Mouse (Mus musculus) layer of hippocampus, postnatal 10 days (tissue): ENCODE measurements around the gene Actr5. TPM values are rescaled to one million over a fixed set of nuclear protein-coding genes. Genes with fewer than 3 reads are reported as not detected.

Experiments
- DNase-seq, 2 experiments: peaks; one replicate each; pipeline ENCODE4 v3.0.0; 2021; ENCODE audit warnings: low spot score in 2 of 2
- total RNA-seq, 2 experiments: library from RNA; stranded (reverse); gene quantifications; 2 replicates each; pipeline ENCODE4 v1.2.3; 2021

Actr5 gene
- total RNA-seq, 2 experiments from 2014 or later: 10.3 to 11.9 TPM

GRCm38 (mm10) chr2:158666071-158666800 lies 41.5 kb downstream of the Actr5 start:
- DNase-seq: no peak

GRCm38 (mm10) chr2:158667022-158667670 lies 42.5 kb downstream of the Actr5 start:
- peak; percentile 73 to 78 for DNase-seq

GRCm38 (mm10) chr2:158667671-158668432 lies 43.2 kb downstream of the Actr5 start:
- peak; percentile 66 to 76 for DNase-seq

DNA sequence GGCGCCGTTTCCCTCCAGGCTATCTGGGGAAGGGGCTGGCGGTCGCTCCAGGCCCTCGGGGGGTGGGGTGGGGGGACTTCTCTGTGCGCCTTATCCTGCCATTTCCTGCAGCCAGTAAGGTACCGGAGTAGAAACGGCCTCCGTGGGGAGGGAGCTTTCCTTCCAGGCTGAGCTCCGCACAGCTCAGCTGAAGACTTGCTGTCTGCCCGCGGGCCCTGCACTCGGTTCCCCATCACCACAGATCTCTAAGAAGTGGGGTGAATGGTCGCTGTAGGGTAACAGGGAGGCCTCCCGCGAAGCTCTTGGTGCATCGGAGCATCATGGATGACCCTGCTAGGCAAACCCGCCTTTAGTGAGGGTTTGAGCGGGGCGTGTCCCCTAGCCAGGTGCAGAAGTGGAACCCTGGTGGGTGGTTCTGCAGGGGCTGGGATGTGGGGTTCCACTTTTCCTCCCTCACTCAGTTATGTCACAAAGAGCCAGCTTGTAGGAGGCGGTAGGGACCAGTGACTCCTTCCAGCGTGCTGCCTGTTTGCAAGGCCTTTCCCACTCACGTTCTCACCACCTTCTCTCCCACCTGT lies 43.8 kb downstream of the Actr5 start:
- peak in 1 of 2 experiments; percentile 52 for DNase-seq

DNA sequence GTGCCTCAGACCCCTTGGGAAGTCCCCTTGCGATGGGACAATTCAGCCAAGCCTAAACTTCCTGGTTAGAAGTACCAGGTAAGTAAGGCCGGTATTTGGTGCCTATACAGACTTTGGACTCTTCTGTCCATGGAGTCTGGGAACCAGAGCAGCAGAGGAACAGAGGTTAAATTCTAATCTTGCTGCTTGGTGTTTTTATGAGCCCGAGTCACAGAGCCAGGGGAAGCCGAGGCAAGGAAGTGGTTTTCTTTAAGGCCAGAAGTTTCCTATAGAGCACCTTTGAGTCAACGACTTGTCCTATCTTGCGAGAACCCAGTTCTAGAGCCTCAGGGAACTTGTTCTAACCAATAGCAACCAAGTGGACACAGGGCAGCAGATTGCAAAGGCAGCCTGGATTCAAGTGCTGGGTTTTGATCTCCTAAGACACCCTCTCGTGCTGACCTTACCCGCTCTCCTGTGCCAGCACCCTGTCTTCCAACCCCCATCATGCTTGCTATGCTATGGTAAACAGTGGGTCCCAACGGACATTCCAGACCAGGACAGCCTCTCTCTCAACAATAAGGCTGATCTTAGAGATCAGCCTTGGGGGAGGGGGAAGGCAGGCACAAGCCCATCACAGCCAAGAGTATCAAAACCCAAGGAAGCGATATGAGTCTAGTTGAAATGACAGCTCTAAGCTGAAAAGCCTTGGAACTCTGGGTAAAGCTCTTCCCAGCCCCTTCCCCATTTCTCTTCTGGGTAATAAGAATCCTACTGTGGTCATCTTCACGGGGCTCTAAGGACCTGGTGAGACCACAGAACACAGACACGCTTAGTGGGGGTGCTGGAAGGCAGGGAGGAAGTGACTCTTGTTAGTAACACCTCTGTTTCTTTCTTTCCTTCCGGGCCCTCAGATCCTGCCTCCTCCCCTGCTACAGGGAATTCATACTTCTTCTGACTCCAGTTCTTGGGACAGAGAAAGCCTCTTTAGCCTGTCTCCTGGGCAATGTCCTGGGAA lies 44.8 kb downstream of the Actr5 start:
- DNase-seq: no peak

DNA sequence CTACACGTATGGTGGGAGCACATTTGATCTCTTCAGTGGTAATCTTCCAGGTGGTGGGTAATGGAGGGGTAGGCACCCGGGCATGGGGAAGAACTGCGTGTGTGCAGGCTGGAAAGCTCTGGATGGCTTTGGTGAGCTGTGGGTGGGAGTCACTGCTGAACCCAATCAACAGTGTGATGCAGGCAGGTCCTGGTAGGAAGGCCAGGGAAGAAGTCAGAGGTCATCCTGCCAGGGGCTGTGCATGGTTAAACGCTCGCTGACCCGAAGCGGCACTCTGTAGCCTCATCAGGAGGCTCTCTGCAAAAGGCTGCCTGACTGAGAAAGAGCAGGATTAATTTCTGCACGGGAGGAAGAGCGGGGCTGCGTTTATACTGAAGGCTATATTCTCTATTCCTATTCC lies 45.9 kb downstream of the Actr5 start:
- DNase-seq: no peak

DNA sequence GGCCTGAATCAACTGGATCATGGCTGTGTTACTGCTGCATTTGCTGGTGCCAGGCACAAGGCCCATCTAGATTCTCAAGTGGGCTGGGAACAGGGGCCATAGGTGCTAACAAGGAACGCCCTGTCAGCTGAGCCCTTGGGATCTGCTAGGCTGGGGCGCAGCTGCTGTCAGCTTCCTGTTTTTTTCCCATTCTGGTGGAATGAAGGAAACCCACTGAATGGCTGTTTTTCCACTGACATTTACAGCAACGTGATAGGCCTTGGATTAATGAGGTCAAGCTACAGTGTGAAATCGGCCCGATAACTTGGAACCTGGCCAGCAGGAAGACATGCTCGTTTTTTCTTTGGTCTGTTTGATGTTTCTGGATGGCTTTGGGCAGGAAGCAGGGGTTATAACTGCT lies 48.1 kb downstream of the Actr5 start:
- no peak for DNase-seq

- peak; percentile 61 to 66 for DNase-seq
These were observed 48.8 kb downstream of the Actr5 start for GRCm38 (mm10) chr2:158673493-158673892.

DNA sequence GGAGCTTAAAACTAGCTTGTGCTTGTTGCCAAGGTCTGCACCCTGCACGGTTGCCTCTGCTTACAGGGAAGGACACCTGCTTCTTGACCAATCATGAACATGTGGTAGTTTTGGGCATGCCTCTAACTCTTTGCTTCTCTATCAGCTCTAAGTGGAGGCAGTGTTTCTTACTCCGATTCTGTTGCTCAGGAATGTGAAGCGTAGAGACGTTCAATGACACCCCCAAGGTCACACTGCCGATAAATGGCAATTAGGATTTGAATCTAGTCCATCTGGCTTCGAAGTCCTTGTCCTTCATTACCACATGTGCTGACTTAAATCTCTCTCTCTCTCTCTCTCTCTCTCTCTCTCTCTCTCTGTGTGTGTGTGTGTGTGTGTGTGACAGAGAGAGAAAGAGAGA lies 49.4 kb downstream of the Actr5 start:
- DNase-seq: no peak

GRCm38 (mm10) chr2:158674759-158675158 lies 50.1 kb downstream of the Actr5 start:
- no peak for DNase-seq

DNA sequence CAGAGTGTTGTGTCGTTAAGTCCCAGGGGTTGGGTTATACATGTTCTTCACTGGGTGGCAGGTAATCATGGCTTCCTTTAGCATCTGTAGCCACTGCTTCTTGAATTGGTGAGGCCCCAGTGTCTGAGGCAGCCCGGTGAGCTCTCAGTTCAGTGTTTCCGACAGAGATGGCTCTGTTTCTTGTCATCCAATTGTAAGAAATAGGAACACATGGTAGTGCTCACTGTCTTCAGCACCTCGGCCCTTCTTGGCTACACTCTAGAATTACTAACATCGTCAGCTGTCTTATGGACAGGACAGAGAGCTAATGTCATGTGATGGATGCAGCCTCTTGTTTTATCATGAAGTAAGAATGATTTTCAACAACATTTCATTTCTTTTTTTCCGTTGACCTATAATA lies 50.5 kb downstream of the Actr5 start:
- no peak for DNase-seq

- no peak for DNase-seq
These were observed 51.3 kb downstream of the Actr5 start for GRCm38 (mm10) chr2:158675907-158676533.

DNA sequence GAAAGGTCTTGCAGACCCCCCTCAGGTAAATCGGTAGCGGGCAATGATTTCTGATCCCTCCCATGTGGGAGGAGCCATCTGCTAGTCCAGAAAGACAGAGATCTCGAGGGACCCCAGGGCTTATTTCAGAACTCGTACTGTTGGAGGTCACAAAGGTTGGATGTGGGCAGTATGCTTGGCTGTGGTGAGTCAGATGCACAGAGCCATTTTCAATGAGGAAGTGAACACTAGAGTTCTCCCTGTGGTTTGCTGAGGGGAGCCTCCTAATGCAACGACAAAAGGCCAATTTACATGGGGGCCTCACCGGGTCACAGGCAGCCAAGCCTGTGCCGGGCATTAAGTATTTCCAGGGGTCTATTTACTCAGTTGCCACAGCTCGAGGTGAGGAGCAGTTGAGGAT lies 53.3 kb downstream of the Actr5 start:
- DNase-seq: no peak

DNA sequence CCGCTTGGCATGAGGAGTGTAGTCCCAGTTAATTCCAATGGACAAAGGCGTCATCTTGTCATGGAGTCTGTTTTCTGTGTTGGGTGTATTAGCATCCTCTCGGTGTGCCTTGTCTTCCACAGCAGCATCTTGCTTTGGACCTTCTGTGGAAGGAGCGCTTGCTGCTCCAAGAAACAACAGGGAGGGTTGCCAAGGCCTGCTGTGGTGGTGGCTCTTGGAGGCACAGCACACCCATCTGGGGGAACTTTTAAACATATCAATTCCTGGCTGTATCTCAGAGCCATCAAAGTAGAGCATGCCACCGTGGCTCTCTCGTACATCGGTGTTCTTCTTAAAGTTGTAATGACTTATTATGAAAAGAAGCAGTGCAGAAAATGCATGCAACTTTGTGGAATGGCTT lies 54.4 kb downstream of the Actr5 start:
- no peak for DNase-seq

GRCm38 (mm10) chr2:158680357-158680889 lies 55.7 kb downstream of the Actr5 start:
- no peak for DNase-seq

- no peak for DNase-seq
These were observed 57.0 kb downstream of the Actr5 start for GRCm38 (mm10) chr2:158681714-158682113.

DNA sequence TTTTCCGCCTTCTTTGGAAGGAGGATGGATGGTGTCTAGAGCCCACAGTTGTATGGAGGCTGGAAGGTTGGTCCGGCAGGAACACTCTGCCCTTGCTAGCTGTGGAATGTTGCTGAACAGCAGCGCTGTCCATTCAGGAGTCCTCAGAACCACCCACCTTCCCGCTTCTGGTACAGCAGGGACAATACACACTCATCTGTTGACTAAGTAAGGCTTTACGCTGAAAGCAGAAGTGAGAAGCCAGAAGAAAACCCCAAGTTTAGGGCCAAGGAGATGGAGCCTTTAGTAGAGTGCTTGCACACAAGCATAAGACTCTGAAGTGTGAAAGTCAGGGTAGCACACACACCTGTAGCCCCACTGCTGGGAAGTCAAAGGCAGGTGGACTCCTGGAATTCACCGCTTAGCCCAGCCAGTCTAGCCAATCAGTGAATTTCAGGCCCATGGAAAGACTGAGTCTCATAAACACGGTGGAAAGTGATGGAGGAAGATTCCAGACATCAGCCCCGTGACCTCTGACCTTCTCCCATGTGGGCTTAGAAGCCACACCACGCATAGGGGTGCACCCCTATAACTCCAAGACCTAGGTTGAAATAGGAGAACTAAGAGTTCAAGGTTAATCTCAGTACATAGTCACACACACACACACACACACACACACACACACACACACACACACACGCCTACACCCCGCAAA lies 57.8 kb downstream of the Actr5 start:
- DNase-seq: no peak

DNA sequence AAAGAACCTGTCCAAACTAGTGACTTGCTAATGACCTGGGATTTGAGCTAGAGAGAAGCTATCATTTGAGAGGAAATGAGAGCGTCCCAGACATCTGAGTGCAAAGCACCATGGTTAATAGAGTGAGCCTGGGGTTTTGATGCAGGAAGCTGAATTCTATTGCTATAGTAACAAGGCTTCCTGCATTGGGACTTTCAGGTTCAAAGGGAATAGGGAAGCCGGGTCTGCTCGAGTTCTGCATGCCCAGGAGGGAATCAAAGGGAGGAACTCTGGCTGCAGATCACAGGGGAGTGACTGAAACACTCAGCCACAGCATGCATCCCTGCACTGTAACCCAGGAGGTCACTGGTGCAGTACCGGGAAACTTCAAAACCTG lies 58.3 kb downstream of the Actr5 start:
- no peak for DNase-seq

DNA sequence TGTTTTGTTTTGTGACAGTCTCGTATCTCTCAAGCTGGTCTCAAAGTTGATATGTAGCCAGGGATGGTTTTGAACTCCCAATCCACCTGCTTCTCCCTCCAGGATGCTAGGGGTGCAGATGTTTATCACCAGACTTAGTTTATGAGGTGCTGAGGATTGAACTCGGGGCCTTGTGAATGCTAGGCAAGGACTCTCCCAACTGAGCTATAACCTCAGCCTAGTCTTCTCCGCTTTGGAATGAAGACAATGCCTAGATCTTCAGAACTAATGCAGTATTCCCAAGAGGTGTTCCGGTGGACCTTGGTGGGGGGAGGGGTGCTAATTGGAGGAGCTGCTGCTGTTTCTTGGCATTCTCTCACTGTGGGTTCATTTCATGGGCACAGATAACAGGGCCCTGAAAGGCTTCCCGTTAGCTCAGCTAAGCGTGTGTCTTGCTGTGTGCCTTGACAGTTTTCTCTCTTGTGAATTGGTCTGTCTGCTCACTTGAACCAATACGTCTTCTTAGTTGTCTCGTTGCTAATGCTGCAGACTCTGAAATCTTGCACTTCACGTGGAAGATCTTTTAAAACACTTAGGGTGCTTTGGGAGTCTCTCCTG lies 59.7 kb downstream of the Actr5 start:
- no peak for DNase-seq
